Mouse (Mus musculus) Patski (cell line): ENCODE results near the gene Acsm1. TPM values are rescaled to one million over a fixed set of nuclear protein-coding genes. Genes with fewer than 3 reads are reported as not detected.

Experiments
- ATAC-seq: fragments of 100-300 bp; one replicate; pipeline ENCODE4 v1.8.0; 2021
- CTCF ChIA-PET: fragments of 350-600 bp; sonication (Branson Sonifier 250); formaldehyde crosslinking; loops from one replicate; lab custom pipeline; 2022; ENCODE audit warnings: inconsistent platforms; lab: Charles Lee
- POLR2A ChIA-PET: fragments of 350-600 bp; sonication (Branson Sonifier 250); formaldehyde crosslinking; loops from one replicate; lab custom pipeline; 2022; ENCODE audit warnings: antibody characterized with exemption, inconsistent platforms; lab: Charles Lee
- DNase-seq: peaks from one replicate; pipeline ENCODE4 v3.0.0-alpha.2; 2011; ENCODE audit warnings: low read depth, low spot score
- H3K27me3 ChIP-seq: fragments of 371-371 bp; one replicate; pipeline ENCODE4 v1.5.1; 2021
- CTCF ChIP-seq: fragments of 100-300 bp; IDR thresholded peaks from one replicate; pipeline ENCODE4 v1.5.1; 2021
- in situ Hi-C: fragments of 300-500 bp; cut with MboI; formaldehyde crosslinking; loops from 3 replicates; pipeline ENCODE4 v1.11.1; 2018; ENCODE audit warnings: low pct_unique_long_range_greater_than_20kb, mixed read lengths
- polyA plus RNA-seq: library from polyadenylated mRNA; unstranded; gene quantifications from one replicate; pipeline ENCODE4 v1.2.3, GENCODE M21; 2021

The Acsm1 gene
- polyA plus RNA-seq, 1 experiment from 2014 or later: not detected

DNA sequence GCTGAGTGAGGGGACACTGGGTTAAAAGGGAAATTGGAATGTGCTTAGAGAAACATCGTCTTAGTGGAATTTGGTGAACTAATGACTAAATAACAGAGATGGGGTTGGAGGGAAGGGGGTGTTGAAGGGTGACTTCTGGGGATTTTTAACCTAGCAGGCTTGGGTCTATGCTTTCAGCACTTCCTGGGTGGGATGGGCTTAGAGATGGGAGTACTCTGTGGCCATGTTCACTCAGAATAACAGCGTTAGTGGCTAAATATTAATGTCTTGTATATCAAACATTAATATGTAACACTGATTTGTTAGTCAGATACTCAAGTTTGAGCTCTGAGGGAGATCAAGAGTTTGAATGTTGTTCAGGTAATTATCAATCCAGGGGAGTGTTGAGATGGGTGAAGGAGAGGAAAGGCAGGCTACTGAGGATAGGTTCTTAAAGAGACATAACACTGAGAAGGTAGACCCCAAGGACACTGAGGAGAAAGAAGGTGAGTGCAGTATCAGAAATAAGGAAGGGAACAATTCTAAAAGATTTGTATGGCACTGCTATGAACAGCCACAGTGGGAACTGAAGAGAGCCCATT is 1.8 kb upstream of the Acsm1 start:
- no peak for ATAC-seq
- no peaks in the 10 kb centered on the region for H3K27me3 ChIP-seq
- ChIA-PET CTCF (no interaction called here), POLR2A (no interaction called here)
- TF ChIP-seq CTCF: no peak
- in situ Hi-C loops: no loop called here
- no peak for DNase-seq

DNA sequence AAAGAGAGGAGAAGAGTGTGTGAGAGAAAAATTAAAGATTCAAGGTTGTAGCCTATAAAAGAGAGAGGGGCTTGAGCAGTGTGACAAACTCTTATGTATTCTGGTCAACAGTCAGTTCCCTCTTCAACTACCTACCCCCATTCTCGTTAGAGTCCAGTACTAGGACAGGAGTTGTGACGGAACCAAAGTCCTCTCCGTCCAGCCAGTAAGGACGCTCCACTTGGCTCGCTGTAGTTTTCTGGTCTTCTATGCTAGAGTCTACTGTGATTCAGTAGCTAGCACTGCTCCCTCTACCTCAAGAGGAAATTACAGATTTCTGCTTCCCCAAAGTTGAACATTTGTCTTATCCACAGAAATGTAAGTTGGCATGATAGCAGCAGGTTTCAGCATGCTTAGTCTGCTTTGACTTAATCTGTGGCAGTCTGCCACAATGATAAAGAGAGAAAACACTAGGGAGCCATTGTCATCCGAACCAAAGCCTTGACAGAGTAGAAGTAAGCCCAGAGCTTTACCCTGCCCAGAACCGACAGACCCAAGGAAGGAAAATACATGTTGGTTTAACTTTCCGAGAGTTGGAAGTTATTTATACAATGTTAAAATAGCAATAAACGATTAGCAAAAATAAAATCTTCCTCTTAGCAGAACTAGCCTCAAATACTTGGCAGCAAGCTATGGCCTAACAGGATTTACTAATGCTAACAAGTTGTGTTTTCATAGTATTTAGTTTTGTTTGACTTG is 731 bp upstream of the Acsm1 start:
- POLR2A ChIA-PET: no interaction called here
- H3K27me3 ChIP-seq: no peaks in the 10 kb centered on the region
- no peak for TF ChIP-seq CTCF
- CTCF ChIA-PET: no interaction called here
- DNase-seq (no peak), ATAC-seq (no peak)
- in situ Hi-C loops: no loop called here

DNA sequence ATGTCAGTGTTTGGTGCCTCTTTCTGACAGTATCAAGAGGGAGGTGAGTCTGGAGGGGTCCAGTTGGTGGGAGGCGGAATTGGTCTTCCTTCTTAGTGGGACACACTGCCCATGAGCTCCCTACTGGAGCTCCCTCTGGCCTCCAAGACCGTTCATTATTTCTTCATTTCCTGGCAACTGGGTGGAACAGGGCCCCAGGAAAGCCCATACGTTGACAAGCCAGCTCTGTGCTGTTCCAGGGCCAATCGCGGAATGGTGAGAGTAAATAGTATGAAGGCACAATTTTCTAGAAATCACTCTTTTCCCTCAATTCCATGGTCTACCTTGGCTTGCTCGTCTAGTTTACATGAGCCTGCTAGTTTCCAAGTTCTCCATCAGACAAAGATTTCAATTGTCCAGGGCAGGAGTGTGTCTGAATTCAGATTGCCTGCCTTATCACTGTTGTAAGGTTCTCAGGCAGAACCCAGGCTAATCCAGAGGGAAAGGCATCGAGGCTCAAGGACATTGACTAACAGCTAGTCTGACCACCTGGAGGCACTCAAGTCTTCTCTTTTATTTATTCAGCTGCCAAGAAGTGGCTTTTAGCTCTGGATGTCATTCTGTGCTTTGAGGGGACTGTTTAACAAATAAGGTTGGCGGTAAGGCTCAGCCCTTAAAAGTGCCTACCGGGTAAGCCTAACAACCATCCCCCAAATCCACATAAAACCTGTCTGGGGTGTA is 1.1 kb downstream of the Acsm1 start:
- in situ Hi-C loops: no loop called here
- DNase-seq: no peak
- no peak for ATAC-seq
- no peak for TF ChIP-seq CTCF
- ChIA-PET CTCF (no interaction called here), POLR2A (no interaction called here)
- H3K27me3 ChIP-seq: no peaks in the 10 kb centered on the region

DNA sequence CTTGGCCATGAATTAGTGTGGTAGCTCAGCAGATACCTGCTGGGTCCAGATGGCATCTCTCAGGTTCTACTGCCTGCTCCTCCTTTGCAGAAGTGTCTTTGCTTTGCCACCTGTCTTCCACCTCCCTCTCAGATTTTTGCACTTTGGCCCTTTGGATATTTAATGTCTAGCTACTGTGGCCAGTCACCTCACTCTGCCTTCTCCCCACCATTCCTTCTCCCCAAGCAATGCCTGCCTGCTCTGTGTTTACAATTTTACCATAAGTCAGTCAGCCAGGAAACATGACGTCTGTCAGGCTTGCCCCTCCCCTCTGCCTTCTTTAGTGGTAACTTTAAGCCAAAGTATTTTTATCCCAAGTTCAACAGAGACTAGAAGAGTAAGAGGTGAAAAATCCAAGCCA is 9.7 kb downstream of the Acsm1 start:
- TF ChIP-seq CTCF: no peak

DNA sequence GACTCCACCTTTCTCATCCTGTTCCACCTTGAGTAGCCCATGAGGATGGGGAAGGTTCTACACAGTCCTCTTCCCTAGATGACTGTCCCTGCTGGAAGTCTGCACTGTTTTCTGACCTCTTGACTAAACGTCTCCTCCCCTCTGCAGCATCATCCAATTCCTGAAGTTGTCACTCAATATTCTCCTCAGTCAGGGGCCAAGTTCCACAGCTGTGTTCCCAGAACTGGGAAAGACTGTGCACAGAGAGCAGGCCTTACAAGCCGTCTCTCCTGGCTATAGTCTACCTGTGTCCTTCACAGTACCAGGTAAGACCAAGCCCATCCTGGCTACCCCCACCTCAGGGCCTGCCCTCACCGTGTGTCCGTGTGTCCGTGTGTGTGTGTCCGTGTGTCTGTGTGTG is 10.8 kb downstream of the Acsm1 start:
- no peak for ATAC-seq
- CTCF ChIA-PET: no interaction called here
- DNase-seq: no peak
- in situ Hi-C loops: no loop called here
- no peaks in the 10 kb centered on the region for H3K27me3 ChIP-seq
- POLR2A ChIA-PET: no interaction called here
- no peak for TF ChIP-seq CTCF

More for the DNA sequence above, 9.7 kb downstream of the Acsm1 start:
- ATAC-seq: no peak
- H3K27me3 ChIP-seq: no peaks in the 10 kb centered on the region
- CTCF ChIA-PET: no interaction called here
- DNase-seq: no peak
- POLR2A ChIA-PET: no interaction called here
- in situ Hi-C loops: no loop called here

DNA sequence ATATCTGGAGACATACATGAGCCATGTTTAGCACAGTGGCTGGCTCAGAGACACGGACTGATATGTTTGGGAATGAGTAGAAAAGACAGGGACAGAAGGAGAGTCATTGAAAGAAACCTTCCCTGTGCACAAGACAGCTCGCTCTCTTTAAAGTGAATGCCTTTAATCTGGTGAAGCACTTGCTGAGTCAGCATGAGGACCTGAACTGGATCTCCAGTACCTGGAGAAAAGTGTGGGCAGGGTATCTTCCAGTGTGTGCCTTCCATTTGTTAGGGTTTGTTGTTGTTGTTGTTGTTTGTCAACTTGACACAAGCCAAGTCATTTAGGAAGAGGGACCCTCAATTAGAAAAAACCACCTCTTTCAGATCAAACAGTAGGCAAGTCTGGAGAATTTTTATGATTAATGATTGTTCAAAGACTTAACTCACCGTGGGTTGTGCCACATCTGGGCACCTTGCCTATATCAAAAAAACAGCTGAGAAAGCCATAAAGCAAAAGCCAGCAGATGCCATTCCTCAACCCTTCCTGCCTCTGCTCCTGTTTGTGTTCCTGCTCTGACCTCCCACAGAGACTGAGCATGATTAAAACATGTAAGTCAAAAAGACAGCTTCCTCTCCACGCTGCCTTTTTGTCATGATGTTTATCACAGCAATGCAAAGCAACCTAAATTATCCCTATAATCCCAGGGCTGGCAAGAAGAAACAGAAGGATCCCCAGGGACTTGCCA is 11.5 kb downstream of the Acsm1 start:
- CTCF ChIA-PET: no interaction called here
- TF ChIP-seq CTCF: no peak
- no peak for DNase-seq

DNA sequence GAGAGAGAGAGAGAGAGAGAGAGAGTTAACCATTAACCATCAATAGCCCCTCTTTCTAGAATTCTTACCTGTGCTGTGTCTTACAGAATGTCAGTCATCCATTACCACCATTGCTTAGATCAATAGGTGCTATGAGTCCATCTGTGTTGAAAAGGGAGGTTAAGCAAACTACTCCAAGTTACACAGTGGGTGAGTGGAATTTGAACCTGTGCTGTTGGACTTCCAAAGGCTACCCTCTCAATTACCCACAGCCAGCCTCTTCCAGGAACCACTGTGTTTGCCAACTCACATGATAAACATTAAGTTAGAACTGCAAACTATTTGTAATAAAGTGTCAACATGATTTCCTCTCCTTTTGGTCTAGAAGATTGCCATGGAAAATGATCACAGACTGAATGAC is 13.3 kb downstream of the Acsm1 start:
- no peak for DNase-seq
- ChIA-PET CTCF (no interaction called here), POLR2A (no interaction called here)
- no peaks in the 10 kb centered on the region for H3K27me3 ChIP-seq
- in situ Hi-C loops: no loop called here
- TF ChIP-seq CTCF: no peak
- no peak for ATAC-seq

More for the DNA sequence above, 11.5 kb downstream of the Acsm1 start:
- no peaks in the 10 kb centered on the region for H3K27me3 ChIP-seq
- ATAC-seq: no peak
- POLR2A ChIA-PET: no interaction called here
- in situ Hi-C loops: no loop called here

DNA sequence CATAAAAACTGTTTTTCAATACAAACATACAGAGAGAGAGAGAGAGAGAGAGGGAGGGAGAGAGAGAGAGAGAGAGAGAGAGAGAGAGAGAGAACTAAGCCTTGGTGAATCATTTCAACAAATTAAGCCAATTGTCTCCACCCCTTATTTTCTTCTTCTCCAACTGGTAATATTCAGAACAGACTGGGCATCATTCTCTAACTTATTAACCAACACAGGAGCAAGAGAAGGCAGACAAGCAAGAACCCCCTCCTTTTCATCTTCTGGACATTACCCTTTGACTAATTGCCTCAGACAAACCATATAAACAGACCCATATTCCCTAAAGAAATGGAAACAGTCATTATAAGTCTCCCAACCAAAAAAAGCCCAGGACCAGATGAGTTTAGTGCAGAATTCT is 31.9 kb downstream of the Acsm1 start:
- POLR2A ChIA-PET: no interaction called here
- TF ChIP-seq CTCF: no peak
- H3K27me3 ChIP-seq: no peaks in the 10 kb centered on the region
- no peak for DNase-seq
- in situ Hi-C loops: no loop called here
- ATAC-seq: no peak
- CTCF ChIA-PET: no interaction called here

DNA sequence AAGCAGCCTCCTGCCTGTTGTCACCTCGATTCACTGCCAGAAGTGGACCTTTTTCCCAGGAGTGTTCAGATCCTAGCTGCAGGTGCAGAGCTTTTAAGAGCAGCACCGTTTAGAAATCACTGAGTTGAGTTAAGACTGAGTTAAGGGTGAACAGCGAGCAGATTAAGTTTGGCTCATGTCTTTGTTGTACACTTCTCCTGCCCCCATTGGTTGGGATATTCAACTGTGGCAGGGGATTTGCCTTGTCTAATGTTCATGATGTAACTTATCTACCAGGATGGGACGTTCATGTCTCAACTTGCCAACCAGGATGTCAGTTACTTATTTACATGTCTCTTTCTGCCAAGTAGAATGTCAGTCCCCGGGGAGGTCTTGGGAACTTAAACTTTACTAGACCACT is 35.5 kb downstream of the Acsm1 start:
- ChIA-PET POLR2A (no interaction called here), CTCF (interaction anchor here (0.7 kb wide), 1 partner anchor 40 kb away, joined by 3 read pairs; no protein-coding TSS in a partner anchor)
- H3K27me3 ChIP-seq: no peaks in the 10 kb centered on the region
- no peak for TF ChIP-seq CTCF
- no peak for ATAC-seq
- in situ Hi-C loops: no loop called here
- DNase-seq: no peak

DNA sequence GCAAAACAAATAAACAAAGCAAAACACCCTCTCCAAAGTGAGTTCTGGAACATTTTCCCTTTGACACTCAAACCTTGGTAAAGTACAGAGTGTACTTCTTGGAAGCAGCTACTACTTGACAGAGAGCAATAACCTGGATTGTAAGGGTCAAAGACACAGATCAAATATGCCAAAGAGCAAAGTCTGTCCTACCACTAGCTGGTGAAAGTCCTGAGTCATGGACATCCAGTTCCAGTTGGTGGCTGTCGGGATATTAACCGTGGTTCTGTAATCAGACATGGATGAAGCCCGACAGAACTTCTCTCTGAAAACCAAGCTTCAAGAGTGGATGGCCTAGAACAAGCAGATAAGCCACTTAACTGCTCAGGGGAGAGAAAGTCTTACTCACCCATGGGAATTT is 61.1 kb downstream of the Acsm1 start:
- TF ChIP-seq CTCF: no peak
- no peak for DNase-seq
- in situ Hi-C loops: no loop called here
- no peak for ATAC-seq
- H3K27me3 ChIP-seq: no peaks in the 10 kb centered on the region
- ChIA-PET CTCF (no interaction called here), POLR2A (no interaction called here)
